Mouse (Mus musculus) layer of hippocampus, postnatal 14 days (tissue): Measurements from ENCODE around the gene 4930432M17Rik. TPM values are rescaled to one million over a fixed set of nuclear protein-coding genes. Genes with fewer than 3 reads are reported as not detected.

Experiments
- total RNA-seq, 2 experiments: library from RNA; stranded (reverse); gene quantifications; 2 replicates each; pipeline ENCODE4 v1.2.3; 2021

Gene 4930432M17Rik
- total RNA-seq, 2 experiments from 2014 or later = not detected

Other genes starting within 250 kb of the 4930432M17Rik start
- gene Cnn3, start 244.3 kb upstream of the 4930432M17Rik start, total RNA-seq = 100 to 1,000 TPM; 110 to 126 TPM
- not detected for gene Slc44a3, start 138.4 kb upstream of the 4930432M17Rik start, total RNA-seq
- 10 to 100 TPM; 47.2 to 47.3 TPM for gene F3, start 52.8 kb downstream of the 4930432M17Rik start, total RNA-seq
- 10 to 100 TPM; 73.4 to 74.2 TPM for gene Abcd3, start 144.5 kb downstream of the 4930432M17Rik start, total RNA-seq